Mouse (Mus musculus): Measurements from ENCODE around the gene Kirrel3. TPM values are rescaled to one million over a fixed set of nuclear protein-coding genes. Genes with fewer than 3 reads are reported as not detected.

Gene Kirrel3
- total and polyA plus RNA-seq, 2 experiments from 2014 or later: 0.29 to 0.42 TPM

- no peak overlapping the region for H3K4me2 ChIP-seq (ENCODE audit: low read depth, low read length)
- H3K27ac ChIP-seq (ENCODE audit: low read depth): no peak overlapping the region
- TF ChIP-seq CTCF (IDR thresholded peaks at IDR 0.05; ENCODE audit: low read depth): no peak
- 82% methylated on average over 3 of the region's 3 CpGs for WGBS
- H3K9ac ChIP-seq (replicated peaks; ENCODE audit: low read depth, low read length): no peak overlapping the region
- H3K4me3 ChIP-seq (ENCODE audit: low read depth, low read length): no peak overlapping the region
- no peaks in the 10 kb centered on the region for H3K27me3 ChIP-seq (ENCODE audit: control insufficient read depth, insufficient read depth, low read length)
- H3K36me3 ChIP-seq (replicated peaks; ENCODE audit: control insufficient read depth, insufficient read depth, low read length): peaks cover 24% of the 10 kb centered on the region
- no peaks in the 10 kb centered on the region for H3K9me3 ChIP-seq (replicated peaks; ENCODE audit: control insufficient read depth, low read length)
- ATAC-seq (ENCODE audit: insufficient read depth, low read depth) (no peak), DNase-seq (ENCODE audit: low spot score) (no peak)
- H3K4me1 ChIP-seq (ENCODE audit: control insufficient read depth, insufficient read depth): peaks cover 25% of the 10 kb centered on the region
Measured at GRCm38 (mm10) chr9:35056611-35057010, 570.9 kb downstream of the Kirrel3 start.

- no peak overlapping the region for H3K27ac ChIP-seq (ENCODE audit: low read depth)
- no peaks in the 10 kb centered on the region for H3K27me3 ChIP-seq (ENCODE audit: control insufficient read depth, insufficient read depth, low read length)
- H3K9ac ChIP-seq (replicated peaks; ENCODE audit: low read depth, low read length): no peak overlapping the region
- H3K36me3 ChIP-seq (replicated peaks; ENCODE audit: control insufficient read depth, insufficient read depth, low read length): peaks cover 17% of the 10 kb centered on the region
- no peak overlapping the region for H3K4me2 ChIP-seq (ENCODE audit: low read depth, low read length)
- no peaks in the 10 kb centered on the region for H3K9me3 ChIP-seq (replicated peaks; ENCODE audit: control insufficient read depth, low read length)
- no peak for DNase-seq (ENCODE audit: low spot score)
- peaks cover 22% of the 10 kb centered on the region for H3K4me1 ChIP-seq (ENCODE audit: control insufficient read depth, insufficient read depth)
- no peak for TF ChIP-seq EP300 (IDR thresholded peaks at IDR 0.05; ENCODE audit: low read depth)
- no peak for TF ChIP-seq CTCF (IDR thresholded peaks at IDR 0.05; ENCODE audit: low read depth)
- no peak overlapping the region for H3K4me3 ChIP-seq (ENCODE audit: low read depth, low read length)
- WGBS: 83% methylated on average over 6 of the region's 6 CpGs
- ATAC-seq (ENCODE audit: insufficient read depth, low read depth): no peak
Measured at GRCm38 (mm10) chr9:35057631-35058030, 571.9 kb downstream of the Kirrel3 start.

- DNase-seq (ENCODE audit: low spot score) (no peak), ATAC-seq (ENCODE audit: insufficient read depth, low read depth) (no peak)
- Histone ChIP-seq H3K27me3 (ENCODE audit: control insufficient read depth, insufficient read depth, low read length) (no peaks in the 10 kb centered on the region), H3K27ac (ENCODE audit: low read depth) (no peak overlapping the region), H3K4me3 (ENCODE audit: low read depth, low read length) (no peak overlapping the region), H3K4me1 (ENCODE audit: control insufficient read depth, insufficient read depth) (peaks cover 20% of the 10 kb centered on the region), H3K9ac (replicated peaks; ENCODE audit: low read depth, low read length) (no peak overlapping the region), H3K36me3 (replicated peaks; ENCODE audit: control insufficient read depth, insufficient read depth, low read length) (peaks cover 12% of the 10 kb centered on the region), H3K9me3 (replicated peaks; ENCODE audit: control insufficient read depth, low read length) (no peaks in the 10 kb centered on the region), H3K4me2 (ENCODE audit: low read depth, low read length) (no peak overlapping the region)
- no peak for TF ChIP-seq EP300 (IDR thresholded peaks at IDR 0.05; ENCODE audit: low read depth)
- no peak for TF ChIP-seq CTCF (IDR thresholded peaks at IDR 0.05; ENCODE audit: low read depth)
- 79% methylated on average over 4 of the region's 4 CpGs for WGBS
Measured at GRCm38 (mm10) chr9:35058186-35058585, 572.5 kb downstream of the Kirrel3 start.

- no peak for TF ChIP-seq EP300 (IDR thresholded peaks at IDR 0.05; ENCODE audit: low read depth)
- no peak for TF ChIP-seq CTCF (IDR thresholded peaks at IDR 0.05; ENCODE audit: low read depth)
- Histone ChIP-seq H3K27me3 (ENCODE audit: control insufficient read depth, insufficient read depth, low read length) (no peaks in the 10 kb centered on the region), H3K9ac (replicated peaks; ENCODE audit: low read depth, low read length) (no peak overlapping the region), H3K27ac (ENCODE audit: low read depth) (no peak overlapping the region), H3K4me2 (ENCODE audit: low read depth, low read length) (no peak overlapping the region), H3K4me1 (ENCODE audit: control insufficient read depth, insufficient read depth) (peaks cover 20% of the 10 kb centered on the region), H3K4me3 (ENCODE audit: low read depth, low read length) (no peak overlapping the region), H3K9me3 (replicated peaks; ENCODE audit: control insufficient read depth, low read length) (no peaks in the 10 kb centered on the region), H3K36me3 (replicated peaks; ENCODE audit: control insufficient read depth, insufficient read depth, low read length) (peaks cover 6% of the 10 kb centered on the region)
- ATAC-seq (ENCODE audit: insufficient read depth, low read depth): no peak
- no peak for DNase-seq (ENCODE audit: low spot score)
- WGBS: 70% methylated on average over 2 of the region's 2 CpGs
Measured at GRCm38 (mm10) chr9:35058596-35059354, 573.1 kb downstream of the Kirrel3 start.

GRCm38 (mm10) chr9:35059881-35060280, 574.2 kb downstream of the Kirrel3 start:
- Histone ChIP-seq H3K9me3 (replicated peaks; ENCODE audit: control insufficient read depth, low read length) (no peaks in the 10 kb centered on the region), H3K27ac (ENCODE audit: low read depth) (no peak overlapping the region), H3K9ac (replicated peaks; ENCODE audit: low read depth, low read length) (no peak overlapping the region), H3K4me3 (ENCODE audit: low read depth, low read length) (no peak overlapping the region), H3K4me1 (ENCODE audit: control insufficient read depth, insufficient read depth) (peaks cover 20% of the 10 kb centered on the region), H3K4me2 (ENCODE audit: low read depth, low read length) (no peak overlapping the region), H3K27me3 (ENCODE audit: control insufficient read depth, insufficient read depth, low read length) (no peaks in the 10 kb centered on the region), H3K36me3 (replicated peaks; ENCODE audit: control insufficient read depth, insufficient read depth, low read length) (no peaks in the 10 kb centered on the region)
- WGBS: 86% methylated on average over 5 of the region's 5 CpGs
- DNase-seq (ENCODE audit: low spot score) (no peak), ATAC-seq (ENCODE audit: insufficient read depth, low read depth) (no peak)
- TF ChIP-seq CTCF (IDR thresholded peaks at IDR 0.05; ENCODE audit: low read depth) (no peak), EP300 (IDR thresholded peaks at IDR 0.05; ENCODE audit: low read depth) (no peak)

- H3K27ac ChIP-seq (ENCODE audit: low read depth): no peak overlapping the region
- DNase-seq (ENCODE audit: low spot score) (no peak), ATAC-seq (ENCODE audit: insufficient read depth, low read depth) (no peak)
- H3K36me3 ChIP-seq (replicated peaks; ENCODE audit: control insufficient read depth, insufficient read depth, low read length): no peaks in the 10 kb centered on the region
- H3K9ac ChIP-seq (replicated peaks; ENCODE audit: low read depth, low read length): no peak overlapping the region
- TF ChIP-seq CTCF (IDR thresholded peaks at IDR 0.05; ENCODE audit: low read depth) (no peak), EP300 (IDR thresholded peaks at IDR 0.05; ENCODE audit: low read depth) (no peak)
- 44% methylated on average over 2 of the region's 2 CpGs for WGBS
- no peak overlapping the region for H3K4me3 ChIP-seq (ENCODE audit: low read depth, low read length)
- H3K4me2 ChIP-seq (ENCODE audit: low read depth, low read length): no peak overlapping the region
- peaks cover 20% of the 10 kb centered on the region for H3K4me1 ChIP-seq (ENCODE audit: control insufficient read depth, insufficient read depth)
- no peaks in the 10 kb centered on the region for H3K27me3 ChIP-seq (ENCODE audit: control insufficient read depth, insufficient read depth, low read length)
- no peaks in the 10 kb centered on the region for H3K9me3 ChIP-seq (replicated peaks; ENCODE audit: control insufficient read depth, low read length)
Measured at GRCm38 (mm10) chr9:35061446-35061845, 575.8 kb downstream of the Kirrel3 start.
